Mouse (Mus musculus) heart, adult 9 months (tissue): ENCODE measurements around the gene Tob2.

Source experiments
- DNase-seq, 2 experiments: peaks; one replicate each; pipeline ENCODE4 v3.0.0; 2022; ENCODE audit warnings: low spot score in 2 of 2

Gene Tob2

GRCm38 (mm10) chr15:81860471-81861135, 2.0 kb upstream of the Tob2 start:
- DNase-seq: no peak

- peak; percentile 95 to 98 for DNase-seq
These were observed 997 bp upstream of the Tob2 start for GRCm38 (mm10) chr15:81859330-81860255.

- DNase-seq: peak; percentile 94 to 95
These were observed 469 bp downstream of the Tob2 start for GRCm38 (mm10) chr15:81858138-81858516.

- no peak for DNase-seq
These were observed 876 bp downstream of the Tob2 start for GRCm38 (mm10) chr15:81857724-81858116.

- DNase-seq: no peak
These were observed 1.5 kb downstream of the Tob2 start for GRCm38 (mm10) chr15:81856938-81857723.

GRCm38 (mm10) chr15:81856030-81856790, 2.4 kb downstream of the Tob2 start:
- DNase-seq: peak; percentile 89 to 90

GRCm38 (mm10) chr15:81853081-81853480, 5.5 kb downstream of the Tob2 start:
- no peak for DNase-seq

GRCm38 (mm10) chr15:81852411-81853000, 6.1 kb downstream of the Tob2 start:
- no peak for DNase-seq

GRCm38 (mm10) chr15:81851375-81851774, 7.2 kb downstream of the Tob2 start:
- DNase-seq: no peak

GRCm38 (mm10) chr15:81850718-81851117, 7.9 kb downstream of the Tob2 start:
- DNase-seq: no peak

GRCm38 (mm10) chr15:81849104-81849503, 9.5 kb downstream of the Tob2 start:
- no peak for DNase-seq

- DNase-seq: peak in 1 of 2 experiments; percentile 62
These were observed 10.3 kb downstream of the Tob2 start for GRCm38 (mm10) chr15:81848301-81848700.

- DNase-seq: no peak
These were observed 10.7 kb downstream of the Tob2 start for GRCm38 (mm10) chr15:81847861-81848260.

GRCm38 (mm10) chr15:81847161-81847560, 11.4 kb downstream of the Tob2 start:
- no peak for DNase-seq

GRCm38 (mm10) chr15:81846755-81847154, 11.8 kb downstream of the Tob2 start:
- DNase-seq: no peak

- DNase-seq: peak; percentile 80
These were observed 12.9 kb downstream of the Tob2 start for GRCm38 (mm10) chr15:81845724-81846123.

- DNase-seq: no peak
These were observed 13.5 kb downstream of the Tob2 start for GRCm38 (mm10) chr15:81845033-81845625.

- no peak for DNase-seq
These were observed 16.3 kb downstream of the Tob2 start for GRCm38 (mm10) chr15:81842275-81842674.

GRCm38 (mm10) chr15:81840306-81840705, 18.3 kb downstream of the Tob2 start:
- no peak for DNase-seq

GRCm38 (mm10) chr15:81839634-81840033, 19.0 kb downstream of the Tob2 start:
- peak; percentile 95 for DNase-seq
